Mouse (Mus musculus): ENCODE results near the gene Gm49405. TPM values are rescaled to one million over a fixed set of nuclear protein-coding genes. Genes with fewer than 3 reads are reported as not detected.
"Not testable (repeated sequence)": the region's sequence is repeated elsewhere in the genome, so short reads cannot be mapped to it uniquely, and the experiment has no call there.

Gm49405 gene
- polyA plus RNA-seq, 1 experiment, result 8.3 TPM

DNA sequence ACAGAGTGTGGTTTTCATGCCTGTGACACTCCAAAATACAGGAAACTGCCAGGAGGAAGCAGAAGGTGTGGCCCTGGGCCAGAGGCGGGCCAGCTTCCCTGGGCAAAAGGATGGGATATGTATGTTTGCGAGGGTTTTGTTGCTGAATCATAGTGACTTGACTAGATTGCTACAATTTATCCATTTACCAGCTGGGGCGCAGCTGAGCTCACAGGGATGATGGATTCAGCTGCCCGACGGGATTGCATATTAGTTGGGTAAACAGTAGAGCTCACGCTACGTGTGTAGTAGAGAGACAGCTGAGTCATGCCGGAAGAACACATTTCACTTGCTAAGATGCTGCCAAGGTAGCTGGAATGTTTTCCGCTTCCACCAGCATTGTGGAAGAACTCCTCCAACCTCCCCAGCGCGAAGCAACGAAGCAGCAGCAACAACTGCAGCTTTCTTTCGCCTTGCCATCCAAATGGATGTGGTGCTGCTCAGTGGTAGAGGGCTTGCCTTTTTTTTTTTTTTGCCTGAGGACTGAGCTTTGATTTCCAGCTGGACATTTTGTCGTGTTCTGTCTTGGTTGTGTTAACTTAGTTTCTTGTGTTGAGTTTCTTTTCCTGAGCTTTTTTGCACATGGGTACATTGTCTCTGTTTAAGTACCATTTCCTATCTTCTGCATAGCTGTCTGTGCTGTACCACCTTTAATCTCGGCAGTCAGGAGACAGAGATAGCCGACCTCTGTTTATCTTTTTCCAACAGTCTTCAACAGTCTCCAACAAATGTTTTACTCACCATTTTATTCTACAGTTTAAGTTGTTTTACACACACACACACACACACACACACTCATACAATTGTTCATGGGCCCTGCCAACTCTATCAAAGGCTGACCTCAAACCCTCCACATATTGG lies 45.8 kb downstream of the Gm49405 start, which contains the start of gene Gstp2:
Gene Gstp2 (minus strand): TSS at position 58 of the 900 bp plus-strand sequence.
- peak; percentile 84 for DNase-seq (ENCODE audit: low read depth)
- TF ChIP-seq POLR2A (IDR thresholded peaks at IDR 0.05; ENCODE audit: borderline replicate concordance, extremely low read depth, insufficient read depth, insufficient read length, poor library complexity, severe bottlenecking), result no peak
- TF ChIP-seq CTCF (IDR thresholded peaks at IDR 0.05; ENCODE audit: borderline replicate concordance, extremely low read depth, insufficient read depth, insufficient read length), result peak; percentile 19; the same call in 1 of the 2 replicates

DNA sequence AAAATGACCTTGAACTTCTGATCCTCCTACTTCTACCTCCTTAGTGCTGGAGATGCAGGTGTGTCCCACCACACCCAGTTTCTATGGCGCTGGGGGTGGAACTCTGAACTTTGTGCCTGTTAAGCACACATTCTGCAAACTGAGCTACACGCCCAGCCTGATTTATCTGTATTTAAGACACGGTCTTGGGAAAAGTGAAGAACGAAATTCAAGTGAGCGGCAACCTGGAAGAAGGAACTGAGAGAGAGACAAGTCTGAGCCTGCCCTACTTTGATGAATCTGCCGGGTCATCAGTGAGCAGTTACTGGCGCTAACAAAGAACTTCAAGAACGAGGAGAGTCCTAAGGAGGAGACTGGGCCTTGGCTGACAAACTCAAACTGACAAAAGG lies 46.4 kb downstream of the Gm49405 start:
- TF ChIP-seq POLR2A (IDR thresholded peaks at IDR 0.05; ENCODE audit: borderline replicate concordance, extremely low read depth, insufficient read depth, insufficient read length, poor library complexity, severe bottlenecking), result no peak
- no peak for TF ChIP-seq CTCF (IDR thresholded peaks at IDR 0.05; ENCODE audit: borderline replicate concordance, extremely low read depth, insufficient read depth, insufficient read length)
- DNase-seq (ENCODE audit: low read depth), result no peak

GRCm38 (mm10) chr19:4047859-4048258 lies 47.4 kb downstream of the Gm49405 start:
- peak; percentile 90 for DNase-seq (ENCODE audit: low read depth)
- TF ChIP-seq CTCF (IDR thresholded peaks at IDR 0.05; ENCODE audit: borderline replicate concordance, extremely low read depth, insufficient read depth, insufficient read length), result peak; percentile 76; the same call in 1 of the 2 replicates
- no peak for TF ChIP-seq POLR2A (IDR thresholded peaks at IDR 0.05; ENCODE audit: borderline replicate concordance, extremely low read depth, insufficient read depth, insufficient read length, poor library complexity, severe bottlenecking)

DNA sequence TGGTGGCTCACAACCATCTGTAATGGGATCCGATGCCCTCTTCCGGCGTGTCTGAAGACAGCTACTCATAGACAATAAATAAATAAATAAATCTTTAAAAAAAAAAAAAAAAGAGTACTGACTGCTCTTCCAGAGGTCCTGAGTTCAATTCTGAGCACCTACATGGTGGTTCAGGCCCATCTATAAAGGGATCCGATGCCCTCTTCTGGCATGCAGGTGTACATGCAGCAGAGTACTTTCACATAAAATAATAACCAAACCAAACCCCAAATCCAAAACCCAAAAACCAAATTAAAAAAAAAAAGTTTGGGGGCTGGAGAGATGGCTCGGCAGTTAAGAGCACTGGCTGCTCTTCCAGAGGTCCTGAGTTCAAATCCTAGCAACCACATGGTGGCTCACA lies 48.6 kb downstream of the Gm49405 start:
- DNase-seq (ENCODE audit: low read depth), result not testable (repeated sequence)

DNA sequence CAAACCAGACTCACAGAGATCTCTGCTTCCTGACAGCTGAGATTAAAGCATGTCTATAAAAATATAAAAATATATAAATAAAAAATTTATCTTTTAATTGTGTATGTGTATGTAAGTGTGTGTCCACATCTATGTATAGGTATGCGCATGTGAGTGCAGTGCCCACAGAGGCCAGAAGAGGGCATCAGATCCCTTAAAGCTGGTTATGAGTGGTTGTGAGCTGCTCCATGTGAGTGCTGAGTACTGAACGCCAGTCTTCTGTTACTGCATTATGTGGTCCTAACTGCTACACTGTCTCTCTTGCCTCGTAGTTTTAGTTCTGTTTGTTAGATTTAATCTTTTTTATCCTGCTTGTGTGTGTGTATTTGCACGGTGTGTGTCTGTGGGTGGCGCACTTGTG lies 50.6 kb downstream of the Gm49405 start:
- no peak for DNase-seq (ENCODE audit: low read depth)
- TF ChIP-seq CTCF (IDR thresholded peaks at IDR 0.05; ENCODE audit: borderline replicate concordance, extremely low read depth, insufficient read depth, insufficient read length) (no peak), POLR2A (IDR thresholded peaks at IDR 0.05; ENCODE audit: borderline replicate concordance, extremely low read depth, insufficient read depth, insufficient read length, poor library complexity, severe bottlenecking) (no peak)

DNA sequence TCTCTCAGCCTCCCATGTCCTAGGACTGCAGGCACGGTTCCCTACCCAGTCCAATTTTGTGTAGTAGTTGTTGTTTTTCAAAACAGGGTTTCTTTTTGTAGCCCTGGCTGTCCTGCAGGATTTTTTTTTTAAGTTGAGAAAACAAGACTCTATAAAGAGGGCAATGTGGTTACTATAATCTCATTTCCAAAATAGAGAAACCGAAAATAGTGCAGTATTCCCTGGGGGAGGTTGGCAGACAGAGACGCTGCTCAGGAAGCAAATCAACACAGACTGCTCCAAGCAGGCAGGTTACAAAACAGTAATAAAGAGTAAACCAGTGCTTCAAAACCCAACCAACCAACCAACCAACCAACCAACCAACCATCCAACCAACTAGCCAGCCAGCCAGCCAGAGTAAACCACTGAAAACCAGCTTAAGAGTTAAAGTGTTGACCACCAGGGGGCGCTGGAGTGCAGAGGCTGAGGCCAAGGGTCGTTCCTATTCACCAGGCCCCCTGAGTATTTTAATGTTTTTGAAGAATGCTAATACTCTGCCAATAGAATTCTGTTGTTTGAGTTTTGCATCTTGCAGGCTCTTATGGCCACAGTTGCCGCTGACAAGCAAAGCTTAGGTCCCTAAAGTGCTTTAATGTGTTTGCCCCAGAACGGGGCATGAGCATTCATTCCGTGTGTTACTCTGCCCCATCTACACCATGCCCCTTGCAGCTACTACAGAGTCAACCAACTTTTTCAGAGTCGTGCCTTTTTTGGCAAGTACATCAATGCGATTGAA lies 51.5 kb downstream of the Gm49405 start:
- TF ChIP-seq CTCF (IDR thresholded peaks at IDR 0.05; ENCODE audit: borderline replicate concordance, extremely low read depth, insufficient read depth, insufficient read length) (peak; percentile 84), POLR2A (IDR thresholded peaks at IDR 0.05; ENCODE audit: borderline replicate concordance, extremely low read depth, insufficient read depth, insufficient read length, poor library complexity, severe bottlenecking) (no peak)

DNA sequence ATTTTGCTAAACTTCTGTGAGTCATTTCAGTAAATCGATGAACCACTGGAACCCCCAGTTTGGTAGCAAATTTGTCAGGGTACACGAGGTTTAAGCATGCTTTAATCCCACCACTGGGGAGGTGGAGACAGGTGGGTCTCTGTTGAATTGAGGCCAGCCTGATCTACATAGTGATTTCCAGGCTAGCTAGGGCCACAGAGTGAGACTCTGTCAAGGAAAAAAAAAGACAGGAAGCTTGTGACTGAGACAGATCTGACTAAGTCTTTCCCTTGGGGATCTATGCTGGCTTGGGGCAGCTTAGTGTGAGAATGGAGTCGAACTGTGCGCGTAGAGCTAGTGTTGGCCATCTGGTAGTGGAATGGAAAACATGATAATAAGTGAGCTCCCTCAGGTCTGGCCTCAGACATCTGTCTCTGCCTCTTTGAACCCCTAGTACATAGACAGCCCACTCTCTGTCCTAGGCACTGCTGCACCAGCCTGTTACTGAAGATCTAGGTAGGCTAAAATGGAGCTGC lies 52.1 kb downstream of the Gm49405 start:
- no peak for TF ChIP-seq CTCF (IDR thresholded peaks at IDR 0.05; ENCODE audit: borderline replicate concordance, extremely low read depth, insufficient read depth, insufficient read length)
- no peak for DNase-seq (ENCODE audit: low read depth)

More for the DNA sequence above, 51.5 kb downstream of the Gm49405 start:
- peak; percentile 62 for DNase-seq (ENCODE audit: low read depth)

DNA sequence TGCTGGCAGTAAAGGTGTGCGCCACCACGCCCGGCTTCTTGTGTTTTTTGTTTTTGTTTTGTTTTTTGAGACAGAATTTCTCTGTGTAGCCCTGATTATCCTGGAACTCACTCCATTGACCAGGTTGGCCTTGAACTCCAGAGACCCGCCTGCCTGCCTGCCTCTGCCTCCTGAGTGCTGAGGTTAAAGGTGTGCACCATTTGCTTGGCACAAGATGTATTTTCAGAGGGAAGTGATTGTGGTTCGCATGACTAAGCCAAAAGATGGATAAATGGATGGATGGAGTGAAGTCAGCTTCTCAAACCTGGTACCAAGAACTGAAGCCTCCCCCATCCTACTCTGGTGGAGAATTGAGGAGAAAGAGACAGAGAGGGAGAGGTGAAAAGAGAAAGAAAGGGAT lies 54.2 kb downstream of the Gm49405 start:
- no peak for DNase-seq (ENCODE audit: low read depth)
- no peak for TF ChIP-seq POLR2A (IDR thresholded peaks at IDR 0.05; ENCODE audit: borderline replicate concordance, extremely low read depth, insufficient read depth, insufficient read length, poor library complexity, severe bottlenecking)
- no peak for TF ChIP-seq CTCF (IDR thresholded peaks at IDR 0.05; ENCODE audit: borderline replicate concordance, extremely low read depth, insufficient read depth, insufficient read length)

Other genes starting within 250 kb of the Gm49405 start
- gene Kmt5b, start 233.2 kb upstream of the Gm49405 start, polyA plus RNA-seq (2012; rRNA removed), result 46.7 and 62.8 TPM in 2 replicates
- 79.9 and 89.6 TPM in 2 replicates for gene Chka, start 148.9 kb upstream of the Gm49405 start, polyA plus RNA-seq (2012; rRNA removed)
- 31.4 and 45.2 TPM in 2 replicates for gene Tcirg1, start 93.5 kb upstream of the Gm49405 start, polyA plus RNA-seq (2012; rRNA removed)
- 184 and 218 TPM in 2 replicates for gene Ndufs8, start 87.9 kb upstream of the Gm49405 start, polyA plus RNA-seq (2012; rRNA removed)
- gene Aldh3b1, start 70.8 kb upstream of the Gm49405 start, polyA plus RNA-seq (2012; rRNA removed), result 1.2 and 1.8 TPM in 2 replicates
- gene Unc93b1, start 65.4 kb upstream of the Gm49405 start, polyA plus RNA-seq (2012; rRNA removed), result 12.3 and 13.4 TPM in 2 replicates
- gene Aldh3b3, start 42.0 kb upstream of the Gm49405 start, polyA plus RNA-seq (2012; rRNA removed), result 0.01 and 0.05 TPM in 2 replicates
- 1.1 and 1.3 TPM in 2 replicates for gene Aldh3b2, start 28.3 kb upstream of the Gm49405 start, polyA plus RNA-seq (2012; rRNA removed)
- 2.5 and 2.7 TPM in 2 replicates for gene Acy3, start 14.1 kb upstream of the Gm49405 start, polyA plus RNA-seq (2012; rRNA removed)
- gene Tbx10, start 7.9 kb upstream of the Gm49405 start, polyA plus RNA-seq (2012; rRNA removed), result 0.16 and 0.46 TPM in 2 replicates
- 16.4 and 17.5 TPM in 2 replicates for gene Nudt8, start within 50 bp of the Gm49405 start, polyA plus RNA-seq (2012; rRNA removed)
- 18.4 and 22.7 TPM in 2 replicates for gene Doc2g, start 2.7 kb downstream of the Gm49405 start, polyA plus RNA-seq (2012; rRNA removed)
- gene Ndufv1, start 12.2 kb downstream of the Gm49405 start, polyA plus RNA-seq (2012; rRNA removed), result 174 and 194 TPM in 2 replicates
- 266 and 307 TPM in 2 replicates for gene Gstp1, start 37.4 kb downstream of the Gm49405 start, polyA plus RNA-seq (2012; rRNA removed)
- 2.9 and 9.0 TPM in 2 replicates for gene Gstp2, start 45.4 kb downstream of the Gm49405 start, polyA plus RNA-seq (2012; rRNA removed)
- not detected in 2 replicates for gene Gstp3, start 58.9 kb downstream of the Gm49405 start, polyA plus RNA-seq (2012; rRNA removed)
- not detected in 2 replicates for gene Cabp2, start 81.0 kb downstream of the Gm49405 start, polyA plus RNA-seq (2012; rRNA removed)
- 56.1 and 82.2 TPM in 2 replicates for gene Cdk2ap2, start 96.6 kb downstream of the Gm49405 start, polyA plus RNA-seq (2012; rRNA removed)
- gene Pitpnm1, start 99.4 kb downstream of the Gm49405 start, polyA plus RNA-seq (2012; rRNA removed), result 149 and 158 TPM in 2 replicates
- gene Aip, start 125.2 kb downstream of the Gm49405 start, polyA plus RNA-seq (2012; rRNA removed), result 80.0 and 88.6 TPM in 2 replicates
- gene Gpr152, start 139.2 kb downstream of the Gm49405 start, polyA plus RNA-seq (2012; rRNA removed), result 0.08 TPM in 2 replicates
- 0.05 and 0.19 TPM in 2 replicates for gene Cabp4, start 143.4 kb downstream of the Gm49405 start, polyA plus RNA-seq (2012; rRNA removed)
- 210 and 237 TPM in 2 replicates for gene Coro1b, start 148.0 kb downstream of the Gm49405 start, polyA plus RNA-seq (2012; rRNA removed)
- 1.5 and 2.0 TPM in 2 replicates for gene Ptprcap, start 153.0 kb downstream of the Gm49405 start, polyA plus RNA-seq (2012; rRNA removed)
- 59.5 and 87.7 TPM in 2 replicates for gene Rps6kb2, start 162.7 kb downstream of the Gm49405 start, polyA plus RNA-seq (2012; rRNA removed)
- 4.1 and 4.3 TPM in 2 replicates for gene Carns1, start 174.9 kb downstream of the Gm49405 start, polyA plus RNA-seq (2012; rRNA removed)
- gene Tbc1d10c, start 190.7 kb downstream of the Gm49405 start, polyA plus RNA-seq (2012; rRNA removed), result 1.8 and 2.2 TPM in 2 replicates
- gene Ppp1ca, start 191.4 kb downstream of the Gm49405 start, polyA plus RNA-seq (2012; rRNA removed), result 426 and 472 TPM in 2 replicates
- 32.7 and 49.1 TPM in 2 replicates for gene Rad9a, start 201.0 kb downstream of the Gm49405 start, polyA plus RNA-seq (2012; rRNA removed)
- gene Clcf1, start 213.6 kb downstream of the Gm49405 start, polyA plus RNA-seq (2012; rRNA removed), result 2.3 and 3.7 TPM in 2 replicates
- not detected in 2 replicates for gene AC109138.7, start 213.7 kb downstream of the Gm49405 start, polyA plus RNA-seq (2012; rRNA removed)
- 23.6 and 36.5 TPM in 2 replicates for gene Pold4, start 231.3 kb downstream of the Gm49405 start, polyA plus RNA-seq (2012; rRNA removed)